Mouse (Mus musculus) ES-E14 (cell line): ENCODE results near the gene Kcna2.

Experiments used
- CHD2 ChIP-seq: IDR thresholded peaks from 2 replicates; pipeline ENCODE4 v1.6.1; 2014; ENCODE audit warnings: mild to moderate bottlenecking, low read depth, low read length, inconsistent platforms
- HCFC1 ChIP-seq: IDR thresholded peaks from 2 replicates; pipeline ENCODE4 v1.6.1; 2012; ENCODE audit warnings: low read length, inconsistent platforms, borderline replicate concordance; ENCODE audit not compliant: insufficient read depth
- MAFK ChIP-seq: IDR thresholded peaks from 2 replicates; pipeline ENCODE4 v1.6.1; 2014; ENCODE audit warnings: mild to moderate bottlenecking, low read depth, low read length, inconsistent platforms; ENCODE audit not compliant: insufficient read depth
- ZC3H11A ChIP-seq: IDR thresholded peaks from 2 replicates; pipeline ENCODE4 v1.6.1; 2012; ENCODE audit warnings: low read depth, mild to moderate bottlenecking, inconsistent platforms, low read length, borderline replicate concordance
- ZNF384 ChIP-seq: IDR thresholded peaks from 2 replicates; pipeline ENCODE4 v1.6.1; 2012; ENCODE audit warnings: low read depth, low read length, inconsistent platforms

DNA sequence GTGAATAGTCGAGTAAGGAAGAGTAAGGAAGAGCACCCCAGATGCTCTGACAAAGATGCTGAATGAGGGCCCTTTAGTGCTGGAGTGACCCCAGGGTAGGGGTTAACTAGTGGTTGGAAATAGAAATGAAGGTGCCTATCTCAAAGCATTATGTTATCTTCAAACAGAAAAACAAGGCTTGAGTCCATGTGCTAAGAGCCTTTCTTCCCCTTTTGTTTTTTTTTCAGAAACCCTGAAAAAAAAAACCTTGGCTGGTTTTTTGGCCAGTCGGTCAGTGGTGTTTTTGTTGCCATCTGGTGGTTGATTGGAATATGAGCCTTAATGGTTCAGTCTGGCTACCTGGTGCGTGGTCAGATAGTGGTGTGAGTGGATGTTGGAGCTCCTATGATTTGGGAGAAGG is 19.7 kb upstream of the Kcna2 start:
- TF ChIP-seq HCFC1: no peak
- no peak for TF ChIP-seq CHD2
- TF ChIP-seq MAFK: no peak
- 0 out of 2 replicates have a peak, but pooled peaks have one; percentile 9 for TF ChIP-seq ZC3H11A
- peak; percentile 85 for TF ChIP-seq ZNF384
